In the genomic region with DNA sequence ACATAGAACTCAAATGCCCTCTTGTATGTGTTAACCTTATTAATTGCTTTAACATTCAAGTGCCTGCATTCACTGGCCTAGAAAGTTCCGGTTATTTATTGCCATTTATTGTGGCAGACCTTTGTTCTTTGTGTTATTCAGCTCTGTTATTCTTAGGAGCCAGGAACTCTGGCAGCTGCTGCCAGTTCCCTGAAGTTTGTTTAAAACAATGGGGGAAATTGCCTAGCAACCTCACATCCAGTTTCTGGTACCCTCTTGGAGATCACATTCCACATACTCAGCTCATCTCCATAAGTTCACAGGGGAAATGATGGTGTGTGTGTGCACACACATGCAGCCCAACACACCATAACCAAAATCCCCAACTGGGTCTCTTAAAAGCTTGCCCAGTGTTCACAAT, we compare ENCODE assay signal across 14 mouse cellular contexts.
A peak's percentile ranks its signal among the peaks of the same experiment; 100 is the strongest.
DNase-seq lines count a peak whose midpoint lies in the region; ATAC-seq and TF ChIP-seq lines count a peak whose summit lies in the region.
"Had no signal": no experiment of that assay in that cellular context is flagged by ENCODE, and none has a peak within 500 bp of the region (broad histone marks: within the 10 kb centered on the region; RNA-seq: fewer than 3 reads in every experiment).

No protein-coding gene starts in this region.

- no peak for TF ChIP-seq CTCF in forebrain, postnatal 0 days (IDR thresholded peaks at IDR 0.05; ENCODE audit: low read depth)

- H3K36me3 ChIP-seq in neural tube, embryonic 15.5 days: no peaks in the 10 kb centered on the region
- H3K36me3 ChIP-seq in forebrain, postnatal 0 days (ENCODE audit: insufficient read depth): no peaks in the 10 kb centered on the region
- H3K36me3 ChIP-seq in midbrain, embryonic 12.5 days: no peaks in the 10 kb centered on the region
- H3K36me3 ChIP-seq: liver, embryonic 13.5 days had no signal

- no peak overlapping the region for H3K4me3 ChIP-seq in neural tube, embryonic 15.5 days (replicated peaks)
- no peak overlapping the region for H3K4me3 ChIP-seq in forebrain, postnatal 0 days (ENCODE audit: low read depth, low read length)
- no peak overlapping the region for H3K4me3 ChIP-seq in midbrain, embryonic 12.5 days
- H3K4me3 ChIP-seq: liver, embryonic 13.5 days had no signal

- ATAC-seq in neural tube, embryonic 15.5 days (ENCODE audit: low FRiP score): no peak
- ATAC-seq in forebrain, postnatal 0 days: peak; percentile 47
- peak; percentile 91 for ATAC-seq in midbrain, embryonic 12.5 days (ENCODE audit: low FRiP score, low read depth)
- ATAC-seq in megakaryocyte progenitor cell, adult 5-6 weeks (replicated peaks; ENCODE audit: poor library complexity): no peak
- ATAC-seq in frontal cortex, adult (ENCODE audit: low TSS enrichment): no peak; the same call in 1 of the 2 replicates
- ATAC-seq in erythroblast, adult 5-6 weeks (replicated peaks; ENCODE audit: low FRiP score, poor library complexity, severe bottlenecking): no peak

- no peaks in the 10 kb centered on the region for H3K9me3 ChIP-seq in neural tube, embryonic 15.5 days (replicated peaks)
- no peaks in the 10 kb centered on the region for H3K9me3 ChIP-seq in forebrain, postnatal 0 days (ENCODE audit: low read length)
- H3K9me3 ChIP-seq in midbrain, embryonic 12.5 days: no peaks in the 10 kb centered on the region
- H3K9me3 ChIP-seq: liver, embryonic 13.5 days had no signal

- no peak overlapping the region for H3K27ac ChIP-seq in neural tube, embryonic 15.5 days (replicated peaks)
- H3K27ac ChIP-seq in forebrain, postnatal 0 days (ENCODE audit: low read depth, low read length): no peak overlapping the region
- no peak overlapping the region for H3K27ac ChIP-seq in midbrain, embryonic 12.5 days (replicated peaks)
- H3K27ac ChIP-seq: liver, embryonic 13.5 days had no signal

- H3K27me3 ChIP-seq in neural tube, embryonic 15.5 days (replicated peaks): no peaks in the 10 kb centered on the region
- H3K27me3 ChIP-seq in forebrain, postnatal 0 days (ENCODE audit: insufficient read depth, low read length): no peaks in the 10 kb centered on the region
- H3K27me3 ChIP-seq in midbrain, embryonic 12.5 days: no peaks in the 10 kb centered on the region
- H3K27me3 ChIP-seq: liver, embryonic 13.5 days had no signal

- 3% methylated on average over 1 of the region's 1 CpGs for WGBS in neural tube, embryonic 15.5 days
- 9% methylated on average over 1 of the region's 1 CpGs for WGBS in forebrain, postnatal 0 days
- 18% methylated on average over 1 of the region's 1 CpGs for WGBS in midbrain, embryonic 12.5 days

- H3K4me2 ChIP-seq in neural tube, embryonic 15.5 days: no peak overlapping the region
- H3K4me2 ChIP-seq in forebrain, postnatal 0 days (ENCODE audit: low read depth): no peak overlapping the region
- H3K4me2 ChIP-seq in midbrain, embryonic 12.5 days (replicated peaks): no peak overlapping the region
- H3K4me2 ChIP-seq: liver, embryonic 13.5 days had no signal

- H3K4me1 ChIP-seq in neural tube, embryonic 15.5 days: no peaks in the 10 kb centered on the region
- H3K4me1 ChIP-seq in forebrain, postnatal 0 days (ENCODE audit: insufficient read depth): peaks cover 3% of the 10 kb centered on the region; the same call in 1 of the 2 replicates
- peaks cover 5% of the 10 kb centered on the region for H3K4me1 ChIP-seq in midbrain, embryonic 12.5 days
- H3K4me1 ChIP-seq: liver, embryonic 13.5 days had no signal

- DNase-seq in neural tube, embryonic 10.5 days (ENCODE audit: extremely low spot score, low spot score): peak; percentile 15
- DNase-seq in forebrain, postnatal 0 days: peak; percentile 41
- DNase-seq in urinary bladder, postnatal 4 days (ENCODE audit: low spot score in 2 of 2): no peak
- DNase-seq: adrenal gland, postnatal 10 days; cerebellum, adult 9-11 months; heart, adult 18-20 months; liver, embryonic 13.5 days; lung, postnatal 4 days; thymus, adult 2 months had no signal

- H3K9ac ChIP-seq in neural tube, embryonic 15.5 days (replicated peaks): no peak overlapping the region
- H3K9ac ChIP-seq in forebrain, postnatal 0 days: no peak overlapping the region
- H3K9ac ChIP-seq in midbrain, embryonic 12.5 days (replicated peaks): no peak overlapping the region
- H3K9ac ChIP-seq: liver, embryonic 13.5 days had no signal

Comparison
In these comparisons a context has a peak if more than half of its experiments do, and no peak if none do; other contexts are left out.
1. DNase-seq: peak in neural tube, embryonic 10.5 days (single experiment) and forebrain, postnatal 0 days (single experiment); none in urinary bladder, postnatal 4 days (0 of 2).
2. ATAC-seq: peak in forebrain, postnatal 0 days (single experiment) and midbrain, embryonic 12.5 days (single experiment); none in neural tube, embryonic 15.5 days (single experiment), megakaryocyte progenitor cell, adult 5-6 weeks (single experiment), frontal cortex, adult (single experiment) and erythroblast, adult 5-6 weeks (single experiment).